Mouse (Mus musculus) embryo, embryonic 10.5 days (tissue): Measurements from ENCODE around the gene Auts2.

Experiments used
- DNase-seq: peaks from one replicate; pipeline ENCODE4 v3.0.0-alpha.2; 2015; ENCODE audit warnings: low spot score

Auts2 gene

GRCm38 (mm10) chr5:131802340-131803036 lies 740.7 kb downstream of the Auts2 start:
- DNase-seq, result peak; percentile 55

DNA sequence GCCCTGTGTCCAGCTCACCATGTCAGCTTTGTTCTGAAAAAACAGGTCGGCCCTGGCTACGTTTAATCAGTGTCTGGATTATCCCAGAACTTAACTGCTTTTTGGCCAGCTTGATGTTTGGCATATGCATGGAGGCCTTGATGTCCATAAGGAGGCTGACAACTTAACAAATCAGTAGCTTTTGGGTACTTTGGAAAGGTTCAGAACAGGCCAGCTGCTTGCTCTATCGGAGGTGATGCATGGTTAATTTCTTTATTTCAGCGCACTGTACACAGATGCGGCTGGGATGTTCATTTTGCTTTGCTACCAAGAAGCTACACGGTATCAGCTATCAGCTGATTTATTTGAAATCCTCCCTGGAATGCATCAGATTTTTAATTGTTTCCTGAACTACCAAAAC lies 741.2 kb downstream of the Auts2 start:
- no peak for DNase-seq

GRCm38 (mm10) chr5:131798373-131798772 lies 744.8 kb downstream of the Auts2 start:
- no peak for DNase-seq

- DNase-seq, result no peak
Measured at GRCm38 (mm10) chr5:131797044-131797443, 746.1 kb downstream of the Auts2 start.

DNA sequence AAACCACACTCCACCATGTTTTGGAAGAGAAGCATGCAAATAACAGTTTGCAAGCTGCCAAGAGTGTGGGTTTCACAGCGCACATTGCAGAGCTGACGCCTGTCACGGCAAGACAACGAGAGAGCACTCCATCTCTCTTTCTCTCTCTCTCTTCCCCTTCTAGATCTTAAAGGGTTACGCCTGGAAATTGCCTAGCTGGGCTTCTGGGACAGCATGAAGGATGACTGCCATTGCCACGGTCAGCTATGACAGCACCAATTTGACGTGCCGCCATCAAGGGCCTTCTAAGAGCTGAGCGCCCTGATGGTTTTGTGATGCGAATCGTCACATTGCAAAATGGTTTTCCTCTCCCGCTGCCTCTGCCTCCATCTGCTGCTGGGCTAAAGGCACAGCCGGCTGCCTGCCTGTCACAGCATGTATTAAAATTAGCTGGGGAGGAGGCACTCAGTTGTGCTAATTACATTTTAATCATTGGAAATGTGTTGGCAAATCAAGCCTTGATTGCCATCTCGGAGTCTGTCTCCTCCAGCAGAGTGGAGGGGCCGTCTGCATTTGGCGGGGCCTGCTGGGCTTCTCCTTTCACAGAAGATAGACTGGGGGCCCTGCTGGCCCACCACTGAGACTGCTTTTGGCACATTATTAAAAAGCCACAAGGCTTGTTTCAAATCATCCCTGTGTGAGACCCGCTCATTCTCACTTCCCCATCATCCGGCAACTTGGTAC lies 748.6 kb downstream of the Auts2 start:
- DNase-seq, result peak; percentile 46

DNA sequence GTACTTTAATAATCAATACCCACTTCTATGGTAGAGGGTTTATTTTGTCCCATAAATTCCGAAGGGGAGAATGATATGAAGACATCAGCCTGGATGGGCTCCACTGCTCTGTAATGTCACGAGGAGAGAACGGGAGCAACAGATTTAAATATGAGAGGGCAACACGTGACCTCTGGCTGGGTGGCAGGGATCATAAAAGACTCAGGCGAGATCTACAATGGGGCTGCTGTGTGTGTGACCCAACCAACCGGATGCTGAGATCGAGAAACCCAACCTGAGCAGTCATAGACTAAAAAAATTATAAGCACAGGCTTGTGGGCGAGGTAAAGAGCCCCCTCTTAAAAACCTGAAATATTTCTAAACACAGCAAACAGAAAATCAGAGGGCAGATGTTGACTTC lies 753.5 kb downstream of the Auts2 start:
- no peak for DNase-seq

GRCm38 (mm10) chr5:131788008-131788407 lies 755.1 kb downstream of the Auts2 start:
- no peak for DNase-seq

DNA sequence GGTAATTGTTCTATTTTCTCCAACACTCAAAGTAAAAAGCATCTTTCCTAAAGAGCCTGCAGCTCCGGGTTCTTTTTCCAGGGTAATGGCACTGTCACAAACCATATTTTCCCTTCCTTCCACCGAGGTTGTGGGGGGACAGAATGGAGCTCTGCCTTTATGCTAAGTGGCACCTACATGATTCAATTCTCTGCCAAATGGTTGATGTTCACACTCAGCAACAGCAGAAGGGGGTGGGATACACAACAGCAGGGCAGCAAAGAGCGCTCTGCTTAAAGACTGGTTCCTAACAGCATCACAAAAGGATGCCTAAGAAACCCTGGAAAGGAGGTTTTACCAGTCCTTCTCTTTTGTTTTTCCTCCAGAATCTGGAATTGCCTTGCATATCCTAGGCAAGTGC lies 759.9 kb downstream of the Auts2 start:
- no peak for DNase-seq

GRCm38 (mm10) chr5:131781063-131781462 lies 762.1 kb downstream of the Auts2 start:
- DNase-seq, result no peak

GRCm38 (mm10) chr5:131779171-131779570 lies 764.0 kb downstream of the Auts2 start:
- no peak for DNase-seq

- DNase-seq, result peak; percentile 36
Measured at GRCm38 (mm10) chr5:131775672-131776071, 767.5 kb downstream of the Auts2 start.

- peak; percentile 62 for DNase-seq
Measured at GRCm38 (mm10) chr5:131775222-131775621, 767.9 kb downstream of the Auts2 start.

GRCm38 (mm10) chr5:131774792-131775191 lies 768.4 kb downstream of the Auts2 start:
- no peak for DNase-seq

DNA sequence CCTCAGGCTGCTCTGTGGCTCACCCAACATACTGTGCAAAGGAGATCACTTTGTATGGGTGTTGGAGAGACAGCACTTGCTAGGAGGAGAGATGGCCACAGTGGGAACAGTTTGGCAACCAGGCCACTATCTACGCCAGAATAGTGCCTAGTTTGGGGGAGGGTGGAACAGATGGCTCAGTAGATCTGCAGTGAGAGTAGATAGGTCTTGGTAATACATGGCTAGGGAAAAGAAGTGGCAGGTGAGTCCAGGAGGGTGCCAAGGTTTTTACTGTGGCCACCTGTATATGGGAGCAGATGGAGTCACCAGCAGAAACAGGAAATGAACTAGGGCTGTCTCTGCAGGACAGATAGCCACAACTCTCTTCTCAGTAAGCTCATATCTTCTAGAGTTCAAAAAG lies 770.5 kb downstream of the Auts2 start:
- no peak for DNase-seq

DNA sequence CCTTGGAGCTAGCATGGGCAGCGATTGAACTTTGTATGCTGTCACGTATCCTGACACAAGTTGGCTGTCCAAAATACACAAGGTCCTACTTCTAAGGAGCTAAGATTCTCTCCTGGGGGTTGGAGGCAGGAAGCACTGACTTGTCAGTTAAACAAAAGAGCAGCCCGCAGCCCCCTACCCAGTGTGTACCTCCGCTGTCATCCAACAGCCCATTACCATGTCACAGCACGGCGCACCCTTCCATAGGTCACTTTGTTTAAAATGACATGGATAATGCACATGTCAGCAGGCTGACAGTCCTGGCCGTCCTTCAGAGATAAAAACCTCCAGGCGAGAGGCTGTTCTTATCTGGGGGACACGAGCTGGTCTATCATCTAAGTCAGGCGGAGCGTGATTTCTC lies 773.9 kb downstream of the Auts2 start:
- DNase-seq, result peak; percentile 18

- no peak for DNase-seq
Measured at GRCm38 (mm10) chr5:131767699-131768264, 775.4 kb downstream of the Auts2 start.

- DNase-seq, result no peak
Measured at GRCm38 (mm10) chr5:131767176-131767575, 776.0 kb downstream of the Auts2 start.

- DNase-seq, result no peak
Measured at GRCm38 (mm10) chr5:131759432-131759831, 783.7 kb downstream of the Auts2 start.

DNA sequence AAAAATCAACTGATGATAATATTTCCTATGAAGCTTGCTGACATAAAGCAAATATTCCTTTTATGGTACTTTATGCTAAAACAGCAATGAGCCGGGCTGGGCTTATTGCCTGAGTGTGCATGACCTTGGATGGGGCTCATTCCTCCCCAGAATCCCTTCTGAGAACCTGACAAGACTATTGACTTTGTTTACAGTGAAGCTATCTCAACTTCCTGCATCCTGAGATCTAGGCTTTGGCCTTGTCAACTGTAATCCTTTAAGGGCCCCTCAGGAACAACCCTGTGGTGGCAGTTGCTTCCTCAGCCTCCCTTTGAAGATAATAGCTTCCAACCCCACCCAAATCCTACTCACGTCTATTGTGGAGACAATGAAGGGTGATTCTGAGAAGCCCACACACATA lies 792.8 kb downstream of the Auts2 start:
- no peak for DNase-seq

DNA sequence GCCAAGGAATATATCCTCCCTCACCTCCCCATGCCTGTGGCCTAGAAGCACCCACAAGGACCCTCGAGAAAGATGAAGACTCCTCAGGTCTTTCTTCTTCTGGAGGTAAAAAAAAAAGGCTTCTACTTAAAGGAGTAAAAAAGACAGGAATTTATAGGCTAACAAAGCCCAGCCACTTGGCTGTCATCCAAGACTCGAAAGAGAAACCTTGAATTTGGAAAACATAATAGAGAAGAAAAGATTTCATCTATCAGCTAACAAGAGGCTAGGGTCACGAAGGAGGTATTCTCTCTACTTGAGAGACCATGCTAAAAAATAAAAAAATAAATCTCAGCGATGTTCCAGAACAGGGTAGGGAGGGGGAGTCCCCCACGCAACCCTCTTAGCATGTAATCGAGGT lies 793.9 kb downstream of the Auts2 start:
- DNase-seq, result no peak

DNA sequence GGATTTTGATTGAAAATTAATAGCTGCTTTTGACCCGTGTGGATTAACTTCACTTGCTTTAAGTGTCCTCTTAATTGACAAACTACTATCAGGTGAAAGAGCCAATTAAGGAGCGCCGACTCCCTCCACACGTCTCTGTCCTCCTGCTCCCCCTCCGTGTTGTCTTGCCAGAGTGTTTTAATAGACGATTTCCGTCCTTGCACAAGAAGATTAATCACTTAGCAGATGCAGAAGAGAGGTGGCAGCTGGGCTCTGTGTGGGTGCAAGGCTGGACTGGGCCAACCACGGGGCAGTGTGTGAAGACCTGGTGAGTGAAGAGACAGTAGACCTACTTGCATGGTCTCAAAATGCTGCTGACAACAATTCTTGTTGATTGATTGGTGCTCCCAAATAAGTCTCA lies 800.1 kb downstream of the Auts2 start:
- no peak for DNase-seq

DNA sequence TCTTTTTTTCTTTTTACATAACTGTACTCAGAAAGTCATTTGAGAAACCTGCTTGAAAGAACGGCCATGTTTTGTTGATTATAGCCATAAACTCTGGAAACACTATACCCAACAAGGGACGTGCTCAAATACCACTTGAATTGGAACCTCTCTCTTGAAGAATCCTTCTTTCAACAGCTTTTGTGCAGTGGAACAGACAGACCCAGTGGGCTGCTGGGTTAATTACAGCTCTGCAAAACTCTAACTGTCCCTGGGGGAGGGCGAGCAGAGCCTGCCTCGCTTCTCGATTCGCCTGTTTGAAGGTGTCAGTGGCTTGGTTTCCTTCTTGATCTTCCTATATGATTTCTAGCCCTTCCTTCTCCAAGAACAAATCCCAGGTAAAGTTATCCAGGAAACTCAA lies 805.7 kb downstream of the Auts2 start:
- no peak for DNase-seq

GRCm38 (mm10) chr5:131733324-131733660 lies 809.9 kb downstream of the Auts2 start:
- peak; percentile 76 for DNase-seq
